Mouse (Mus musculus) gastrocnemius, postnatal 10 days (tissue): Measurements from ENCODE around the gene Nol10. TPM values are rescaled to one million over a fixed set of nuclear protein-coding genes. Genes with fewer than 3 reads are reported as not detected.
"Not testable (repeated sequence)": the region's sequence is repeated elsewhere in the genome, so short reads cannot be mapped to it uniquely, and the experiment has no call there.

Source experiments
- DNase-seq: peaks from one replicate; pipeline ENCODE4 v3.0.0; 2021; ENCODE audit warnings: mixed read lengths
- microRNA-seq, 2 experiments: library from miRNA; unstranded; fragments of <30 nt; microRNA quantifications; one replicate each; pipeline ENCODE4 v1.2.0; 2021
- total RNA-seq, 2 experiments: library from RNA; stranded (reverse); gene quantifications; 2 replicates each; pipeline ENCODE4 v1.2.3; 2021

Nol10 gene
- total RNA-seq, 2 experiments from 2014 or later = 7.6 to 9.6 TPM

- no peak for DNase-seq
These were observed 115.4 kb downstream of the Nol10 start for GRCm38 (mm10) chr12:17463706-17464105.

- not testable (repeated sequence) for DNase-seq
These were observed 116.3 kb downstream of the Nol10 start for GRCm38 (mm10) chr12:17464550-17464949.

- no peak for DNase-seq
These were observed 118.5 kb downstream of the Nol10 start for GRCm38 (mm10) chr12:17466791-17467190.

GRCm38 (mm10) chr12:17468359-17468758, 120.1 kb downstream of the Nol10 start:
- DNase-seq = no peak

- no peak for DNase-seq
These were observed 121.6 kb downstream of the Nol10 start for GRCm38 (mm10) chr12:17469869-17470268.

- DNase-seq = not testable (repeated sequence)
These were observed 122.3 kb downstream of the Nol10 start for GRCm38 (mm10) chr12:17470528-17470927.

GRCm38 (mm10) chr12:17471405-17471804, 123.1 kb downstream of the Nol10 start:
- DNase-seq = no peak

- DNase-seq = no peak
These were observed 124.9 kb downstream of the Nol10 start for GRCm38 (mm10) chr12:17473128-17473527.

- no peak for DNase-seq
These were observed 125.6 kb downstream of the Nol10 start for GRCm38 (mm10) chr12:17473862-17474261.

- no peak for DNase-seq
These were observed 126.4 kb downstream of the Nol10 start for GRCm38 (mm10) chr12:17474681-17475080.

GRCm38 (mm10) chr12:17475146-17475545, 126.9 kb downstream of the Nol10 start:
- DNase-seq = no peak

GRCm38 (mm10) chr12:17478196-17478595, 129.9 kb downstream of the Nol10 start:
- no peak for DNase-seq

- DNase-seq = no peak
These were observed 130.6 kb downstream of the Nol10 start for GRCm38 (mm10) chr12:17478856-17479255.

Small RNA genes lying within 50 kb of the gene (microRNA-seq; reads per million reads assigned to microRNA genes)
- gene Mir3066 = 4.8 to 6.8 reads per million in 2 experiments

Other genes starting within 250 kb of the Nol10 start
- 1 to 10 TPM; 2.8 to 3.1 TPM for gene Kcnf1, start 171.6 kb upstream of the Nol10 start, total RNA-seq
- gene Pdia6, start 81.9 kb upstream of the Nol10 start, total RNA-seq = 10 to 100 TPM; 78.9 to 89.6 TPM
- gene Atp6v1c2, start 19.1 kb upstream of the Nol10 start, total RNA-seq = not detected
- gene Odc1, start 196.3 kb downstream of the Nol10 start, total RNA-seq = 10 to 100 TPM; 91.5 to 93.1 TPM